Mouse (Mus musculus): ENCODE results near the gene Cd300lb.

GRCm38 (mm10) chr11:114960369-114960768, 26.2 kb upstream of the Cd300lb start:
- no peak for TF ChIP-seq CTCF (conservative IDR thresholded peaks at IDR 0.05 in 1 of 2, IDR thresholded peaks at IDR 0.05 in 1 of 2; ENCODE audit: low read depth in 2 of 2, low read length in 2 of 2)
- TF ChIP-seq ETS1 (conservative IDR thresholded peaks at IDR 0.05; ENCODE audit: low read depth, low read length): no peak
- no peak for TF ChIP-seq ZKSCAN1 (IDR thresholded peaks at IDR 0.05; ENCODE audit: borderline replicate concordance, low read depth, low read length)
- no peak for TF ChIP-seq TCF12 (IDR thresholded peaks at IDR 0.05; ENCODE audit: low read depth, low read length)
- no peak for TF ChIP-seq ZC3H11A (IDR thresholded peaks at IDR 0.05; ENCODE audit: low read depth, low read length)
- TF ChIP-seq EP300 (IDR thresholded peaks at IDR 0.05; ENCODE audit: low read length): no peak
- TF ChIP-seq MAX (IDR thresholded peaks at IDR 0.05; ENCODE audit: low read length): no peak
- TF ChIP-seq POLR2A (IDR thresholded peaks at IDR 0.05; ENCODE audit: low read depth, low read length): no peak
- TF ChIP-seq USF1 (IDR thresholded peaks at IDR 0.05; ENCODE audit: low read depth, low read length): no peak
- TF ChIP-seq USF2 (conservative IDR thresholded peaks at IDR 0.05; ENCODE audit: low read depth, low read length): no peak
- no peak for TF ChIP-seq RCOR1 (conservative IDR thresholded peaks at IDR 0.05; ENCODE audit: low read depth, low read length)
- no peak for TF ChIP-seq ZNF384 (IDR thresholded peaks at IDR 0.05; ENCODE audit: low read depth, low read length)
- TF ChIP-seq MXI1 (IDR thresholded peaks at IDR 0.05; ENCODE audit: low read depth, low read length): no peak
- no peak for TF ChIP-seq TBP (conservative IDR thresholded peaks at IDR 0.05; ENCODE audit: low read depth, low read length)

All from CH12.LX (cell line).